Mouse (Mus musculus) adrenal gland, postnatal 4 days (tissue): ENCODE measurements around the gene Mrps33. TPM values are rescaled to one million over a fixed set of nuclear protein-coding genes. Genes with fewer than 3 reads are reported as not detected.

Source experiments
- DNase-seq, 2 experiments: peaks; one replicate each; pipeline ENCODE4 v3.0.0; 2021 to 2022; ENCODE audit warnings: low spot score in 2 of 2, mixed read lengths in 2 of 2
- total RNA-seq, 2 experiments: library from RNA; stranded (reverse); gene quantifications; 2 replicates each; pipeline ENCODE4 v1.2.3; 2021

The Mrps33 gene
- total RNA-seq, 2 experiments from 2014 or later, result 79.3 to 84.0 TPM

DNA sequence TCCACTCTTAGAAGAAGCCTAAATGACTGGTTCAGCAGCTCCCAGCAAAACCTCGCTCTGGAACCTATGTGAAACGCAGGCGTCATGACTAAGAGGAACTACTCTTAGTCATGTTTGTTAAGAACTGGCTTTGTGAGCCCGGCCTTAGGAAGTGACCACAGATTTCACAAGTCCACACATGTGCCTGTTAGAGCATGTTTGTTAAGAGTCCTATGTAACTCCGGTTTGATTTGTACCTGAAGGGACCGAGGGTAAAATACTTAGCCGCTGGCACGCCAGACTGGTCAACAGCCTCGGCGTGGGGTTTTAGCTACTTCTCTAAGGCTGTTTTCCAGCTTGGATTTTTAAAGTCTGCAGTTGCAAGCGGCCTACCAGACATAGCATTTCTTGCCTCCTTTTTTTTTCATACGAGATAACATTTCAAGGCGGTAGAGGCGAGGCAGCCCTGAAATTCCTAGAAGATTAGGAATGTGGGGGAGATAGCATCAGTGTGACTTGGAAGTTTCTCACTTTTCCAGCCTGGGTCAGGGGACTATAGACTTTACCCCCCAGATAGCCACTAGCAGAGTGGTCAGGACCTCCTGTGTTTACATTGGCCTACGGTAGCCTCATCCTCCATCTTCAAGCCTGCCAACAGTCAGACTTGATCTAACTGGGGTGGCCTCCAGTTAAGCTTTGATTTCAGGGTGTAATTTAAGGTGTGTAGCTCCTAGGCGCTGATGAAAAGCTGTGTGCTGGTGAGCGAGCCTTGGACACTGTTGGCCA, 28.8 kb downstream of the Mrps33 start:
- DNase-seq, result no peak

DNA sequence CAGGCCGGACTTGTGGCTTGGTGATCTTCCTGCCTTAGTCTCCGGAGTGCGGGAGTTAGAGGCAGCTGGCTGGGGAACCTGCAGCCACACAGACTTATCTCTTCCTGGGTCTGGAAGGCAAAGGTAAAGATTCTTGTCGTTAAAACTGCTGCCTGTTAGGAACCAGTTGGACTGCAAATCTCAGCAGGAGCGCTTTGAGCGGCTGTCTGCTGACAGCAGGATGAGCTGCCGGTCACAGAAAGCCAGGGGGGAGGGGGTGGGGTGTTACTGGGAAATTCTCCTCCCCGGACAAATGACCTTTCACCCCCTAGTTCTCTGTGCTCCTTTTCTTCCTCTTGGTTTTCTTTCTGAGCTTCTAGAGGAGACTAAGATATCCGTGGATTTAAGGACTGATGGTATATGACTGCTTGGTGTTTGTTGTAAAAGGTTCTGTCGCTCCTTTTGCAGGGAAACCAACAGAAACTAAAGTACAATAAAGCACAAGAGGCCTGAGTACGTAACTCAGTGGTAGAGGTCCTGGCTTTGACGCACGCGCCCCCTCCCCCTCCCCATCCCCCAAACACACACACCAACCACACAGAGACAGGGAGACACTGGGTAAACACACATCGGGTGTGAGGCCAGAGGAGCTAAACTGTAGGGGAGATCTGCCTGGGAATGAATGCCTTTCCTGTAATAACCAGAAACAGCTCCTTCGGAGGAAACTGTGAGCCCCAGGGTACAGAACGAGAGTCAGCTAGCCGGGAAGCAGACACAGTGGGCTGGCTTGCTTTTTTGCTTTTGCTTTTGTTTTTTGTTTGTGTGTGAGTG, 29.7 kb downstream of the Mrps33 start:
- DNase-seq, result no peak

DNA sequence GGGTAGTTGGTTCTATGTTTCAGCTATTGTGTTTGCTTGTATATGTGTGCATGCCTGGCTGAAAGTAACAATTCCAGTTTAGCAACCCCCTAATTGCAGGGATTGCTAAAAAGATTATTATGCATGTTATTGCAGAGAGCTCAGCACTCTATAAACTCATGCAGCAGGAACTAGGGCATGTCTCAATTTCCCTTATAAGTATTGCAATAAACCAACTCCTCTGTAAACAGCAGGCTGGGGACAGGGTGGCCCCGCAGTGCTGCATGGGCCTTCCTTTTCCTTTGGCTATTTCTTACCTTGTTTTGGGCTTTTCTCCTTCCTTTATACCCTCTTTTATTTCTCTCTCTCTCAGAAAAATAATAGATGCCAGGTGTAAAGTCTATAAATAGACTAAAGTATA, 32.3 kb downstream of the Mrps33 start:
- DNase-seq, result no peak

DNA sequence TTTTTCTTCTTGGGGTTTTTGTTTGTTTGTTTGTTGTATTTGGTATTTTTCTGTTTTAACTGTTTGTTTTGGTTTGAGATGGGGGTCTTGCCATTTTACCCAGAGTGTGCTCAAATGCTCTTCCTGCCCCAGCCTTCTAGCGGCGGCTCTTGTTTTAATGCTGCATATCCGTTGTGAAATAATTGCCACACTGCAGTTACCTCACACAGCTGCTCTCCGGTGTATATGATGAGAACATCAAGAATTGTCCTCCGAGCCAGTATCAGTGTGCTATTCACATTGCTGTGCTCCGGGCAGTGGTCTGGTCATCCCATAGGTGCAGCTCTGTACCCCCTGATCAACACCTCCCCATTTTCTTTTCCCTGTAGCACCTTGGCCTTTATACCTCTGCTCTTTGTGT, 34.5 kb downstream of the Mrps33 start:
- no peak for DNase-seq

DNA sequence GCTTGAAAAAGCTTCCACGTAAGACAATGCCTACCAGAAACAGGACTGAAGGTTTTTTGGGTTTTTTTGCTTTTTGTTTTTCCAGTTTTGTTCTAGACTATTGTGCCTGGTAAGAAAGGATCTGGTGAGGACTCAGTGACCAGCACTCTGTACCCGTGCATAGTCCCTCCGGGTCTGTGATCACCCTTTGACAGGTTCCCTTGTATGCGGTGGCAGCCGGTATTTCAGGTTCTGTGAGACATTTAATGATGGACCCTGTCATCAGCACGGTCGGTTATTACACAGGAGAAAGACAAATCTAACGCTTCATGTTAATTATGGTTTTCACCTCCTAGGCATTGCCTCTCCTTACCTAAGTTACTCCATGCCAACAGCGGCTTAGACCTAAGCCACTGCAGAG, 35.8 kb downstream of the Mrps33 start:
- DNase-seq, result no peak

DNA sequence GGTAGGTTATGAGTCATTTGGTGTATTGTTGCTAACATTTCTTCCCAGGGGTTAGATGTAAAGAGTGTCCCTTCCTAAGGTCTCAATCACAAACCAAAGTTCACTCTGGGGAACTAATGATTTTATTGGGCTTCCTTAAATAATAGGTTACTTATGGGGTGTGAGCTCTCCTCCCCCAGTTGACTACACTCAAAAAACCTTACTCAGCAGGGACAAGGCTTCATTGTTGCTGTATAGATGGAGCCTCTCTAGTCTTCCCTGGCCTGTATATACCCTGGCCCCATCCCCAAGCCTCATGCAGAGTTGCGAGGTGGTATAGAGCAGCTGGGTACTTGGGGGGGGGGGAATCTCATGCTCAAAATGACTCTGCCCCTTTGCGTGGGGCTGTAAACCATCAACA, 53.6 kb downstream of the Mrps33 start:
- DNase-seq, result no peak

Other genes with a start within 250 kb of the Mrps33 start
- gene Adck2, start 237.1 kb downstream of the Mrps33 start, total RNA-seq, result 10 to 100 TPM; 31.4 to 32.8 TPM
- 1 to 10 TPM in 1 of 2 experiments, not detected in 1; 2.4 TPM for gene Gm42420, start 225.2 kb downstream of the Mrps33 start, total RNA-seq
- 100 to 1,000 TPM; 140 to 145 TPM for gene Ndufb2, start 218.4 kb downstream of the Mrps33 start, total RNA-seq
- 10 to 100 TPM; 43.2 to 46.1 TPM for gene Braf, start 85.5 kb downstream of the Mrps33 start, total RNA-seq
- gene Tmem178b, start 62.3 kb upstream of the Mrps33 start, total RNA-seq, result 10 to 100 TPM; 23.0 to 24.5 TPM